Mouse (Mus musculus) lung, postnatal 0 days (tissue): ENCODE data around the gene Mobp.

Experiments
- CTCF ChIP-seq: IDR thresholded peaks from 2 replicates; pipeline ENCODE4 v1.5.1; 2016; ENCODE audit warnings: antibody characterized with exemption, mild to moderate bottlenecking
- EP300 ChIP-seq: IDR thresholded peaks from 2 replicates; pipeline ENCODE4 v1.6.1; 2016; ENCODE audit warnings: antibody characterized with exemption, mild to moderate bottlenecking, control low read depth

- TF ChIP-seq CTCF = peak; percentile 83
- peak; percentile 21; the same call in 1 of the 2 replicates for TF ChIP-seq EP300
Measured at GRCm38 (mm10) chr9:120110211-120111018, 39.1 kb upstream of the Mobp start, which contains the start of gene Slc25a38.
